Mouse (Mus musculus): ENCODE measurements at regions not wholly inside any gene's neighbourhood (a gene's known extent, or its start where the extent isn't known, plus 50 kb on each side); places are given as distances from the start of the nearest gene placed in this dataset.

GRCm38 (mm10) chr2:79201677-79202076 lies 53.5 kb upstream of the Itga4 start:
- Histone ChIP-seq H3K27ac (ENCODE audit: insufficient read depth, low read depth, low read length) (no peak overlapping the region), H3K4me1 (ENCODE audit: control insufficient read depth, insufficient read depth, low read length) (peaks cover 13% of the 10 kb centered on the region), H3K4me3 (ENCODE audit: insufficient read depth, low read length) (no peak overlapping the region)
- TF ChIP-seq CTCF (IDR thresholded peaks at IDR 0.05; ENCODE audit: low read depth, low read length): no peak
- TF ChIP-seq POLR2A (IDR thresholded peaks at IDR 0.05; ENCODE audit: borderline replicate concordance, low read depth, low read length): no peak
